Mouse (Mus musculus) embryonic fibroblast, embryonic 13.5 days (primary cell): ENCODE data around the gene Aldh8a1.

Experiments used
- CTCF ChIP-seq: IDR thresholded peaks from 2 replicates; pipeline ENCODE4 v1.5.1; 2011; ENCODE audit warnings: mild to moderate bottlenecking, control low read depth, low read length, moderate library complexity, borderline replicate concordance; ENCODE audit not compliant: insufficient read depth
- POLR2A ChIP-seq: IDR thresholded peaks from 2 replicates; pipeline ENCODE4 v1.6.1; 2011; ENCODE audit warnings: low read depth, mild to moderate bottlenecking, control low read depth, low read length, moderate library complexity

DNA sequence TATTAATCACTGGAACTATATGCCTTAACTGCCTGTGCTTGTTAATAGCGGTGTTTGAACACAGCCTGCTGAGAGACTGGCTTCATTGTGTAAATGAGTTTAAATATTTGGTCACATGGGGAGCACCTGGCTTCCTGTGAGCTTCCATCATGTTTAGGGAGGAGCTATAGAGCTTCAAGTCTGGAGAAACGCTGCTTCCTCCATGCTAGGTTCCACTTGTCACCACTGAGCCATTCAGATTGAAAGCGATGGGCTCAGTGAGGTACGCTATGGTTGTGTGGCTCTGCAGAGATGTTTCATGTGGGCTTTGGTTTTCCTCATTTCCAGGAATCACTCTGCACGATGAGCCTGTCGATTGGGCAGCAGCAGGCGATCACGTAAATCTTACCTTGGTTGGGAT is 19.1 kb upstream of the Aldh8a1 start:
- TF ChIP-seq CTCF: no peak
- no peak for TF ChIP-seq POLR2A
